ENCODE assay signal across 7 mouse cellular contexts in the genomic region with DNA sequence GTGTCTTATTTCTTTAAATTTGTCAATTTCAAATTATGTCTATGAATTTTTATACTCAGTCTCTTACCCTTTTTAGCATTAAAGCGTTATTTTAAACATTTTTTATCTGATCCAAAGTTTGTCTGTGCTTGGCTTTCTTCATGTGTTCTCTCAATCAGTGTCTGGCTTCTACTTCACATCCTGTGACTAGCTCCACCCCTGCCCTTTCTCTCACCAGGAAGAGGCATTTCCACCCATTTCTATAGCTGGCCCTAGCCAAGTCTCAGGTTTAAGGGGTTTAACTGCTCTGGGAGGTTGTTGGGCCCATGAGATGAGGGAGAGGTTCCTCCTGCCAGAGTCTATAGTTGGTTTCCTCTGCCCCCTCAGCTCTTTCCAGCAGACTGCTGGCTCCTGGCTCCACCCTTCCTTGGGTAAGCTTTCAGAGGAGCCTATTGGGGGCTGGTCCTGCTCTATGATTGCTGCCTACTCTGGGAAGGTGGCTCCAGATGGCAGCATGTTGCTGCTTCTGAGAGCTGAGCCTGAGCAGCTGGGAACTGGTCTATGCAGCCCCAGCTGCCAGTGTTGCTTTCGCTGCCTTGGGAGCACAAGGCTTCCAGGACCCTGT. TPM values are rescaled to one million over a fixed set of nuclear protein-coding genes. Genes with fewer than 3 reads are reported as not detected.
DNase-seq lines count a peak whose midpoint lies in the region; ATAC-seq and TF ChIP-seq lines count a peak whose summit lies in the region.

No protein-coding gene starts in this region.

- no peaks in the 10 kb centered on the region for H3K9me3 ChIP-seq in G1E (replicated peaks)
- H3K9me3 ChIP-seq in limb, embryonic 15.5 days, result no peaks in the 10 kb centered on the region
- H3K9me3 ChIP-seq in midbrain, embryonic 13.5 days, result no peaks in the 10 kb centered on the region

- peak overlapping the region; percentile 89 for H3K27ac ChIP-seq in bone marrow, adult 2 months (ENCODE audit: control insufficient read depth, insufficient read depth, low read depth, low read length, poor library complexity)
- peak overlapping the region; percentile 65 for H3K27ac ChIP-seq in limb, embryonic 15.5 days
- peak overlapping the region; percentile 65 for H3K27ac ChIP-seq in midbrain, embryonic 13.5 days

- peak; percentile 57 for ATAC-seq in G1E (ENCODE audit: extremely low read depth, insufficient number of reproducible peaks, low FRiP score, poor library complexity, severe bottlenecking)
- peak; percentile 50 for ATAC-seq in inflammation-experienced regulatory T-cells, adult 6 months
- peak; percentile 86 for ATAC-seq in limb, embryonic 15.5 days (ENCODE audit: insufficient number of reproducible peaks, low FRiP score, low TSS enrichment, low read depth)
- ATAC-seq in midbrain, embryonic 13.5 days, result peak; percentile 77

- no peak overlapping the region for H3K9ac ChIP-seq in limb, embryonic 15.5 days
- peak overlapping the region; percentile 28; the same call in 1 of the 2 replicates for H3K9ac ChIP-seq in midbrain, embryonic 13.5 days (replicated peaks)

- no peak overlapping the region for H3K4me2 ChIP-seq in limb, embryonic 15.5 days
- no peak overlapping the region for H3K4me2 ChIP-seq in midbrain, embryonic 13.5 days (replicated peaks)

- TF ChIP-seq POLR2A in bone marrow, adult 2 months (IDR thresholded peaks at IDR 0.05; ENCODE audit: borderline replicate concordance, control insufficient read depth, low read depth, low read length), result no peak

- H3K27me3 ChIP-seq in G1E (ENCODE audit: insufficient read depth, low read length), result no peaks in the 10 kb centered on the region
- H3K27me3 ChIP-seq in limb, embryonic 15.5 days, result no peaks in the 10 kb centered on the region
- H3K27me3 ChIP-seq in midbrain, embryonic 13.5 days, result no peaks in the 10 kb centered on the region

- WGBS in bone marrow, adult 2 months, result 20% methylated on average over 2 of the region's 2 CpGs
- WGBS in limb, embryonic 15.5 days, result 68% methylated on average over 2 of the region's 2 CpGs
- WGBS in midbrain, embryonic 13.5 days, result 88% methylated on average over 2 of the region's 2 CpGs

- no peak overlapping the region; the same call in 1 of the 2 replicates for H3K4me3 ChIP-seq in G1E (ENCODE audit: low read depth, low read length)
- no peak overlapping the region for H3K4me3 ChIP-seq in bone marrow, adult 2 months (replicated peaks; ENCODE audit: control insufficient read depth, low read depth, low read length)
- H3K4me3 ChIP-seq in limb, embryonic 15.5 days, result no peak overlapping the region
- no peak overlapping the region for H3K4me3 ChIP-seq in midbrain, embryonic 13.5 days (replicated peaks)

- H3K36me3 ChIP-seq in G1E (replicated peaks), result peaks cover 80% of the 10 kb centered on the region
- H3K36me3 ChIP-seq in limb, embryonic 15.5 days, result peaks cover 11% of the 10 kb centered on the region; the same call in 1 of the 2 replicates
- peaks cover 3% of the 10 kb centered on the region; the same call in 1 of the 2 replicates for H3K36me3 ChIP-seq in midbrain, embryonic 13.5 days

- TF ChIP-seq CTCF in G1E (IDR thresholded peaks at IDR 0.05; ENCODE audit: low read depth, low read length), result no peak
- no peak for TF ChIP-seq CTCF in bone marrow, adult 2 months (IDR thresholded peaks at IDR 0.05; ENCODE audit: control insufficient read depth, insufficient read depth, low read length)

- DNase-seq in G1E (ENCODE audit: low spot score), result peak; percentile 38
- DNase-seq in gastrocnemius, postnatal 25 days, result peak; percentile 41
- no peak for DNase-seq in testis, postnatal 14 days (ENCODE audit: low spot score)

- H3K4me1 ChIP-seq in G1E (ENCODE audit: insufficient read depth, low read depth, low read length), result peaks cover 21% of the 10 kb centered on the region
- no peaks in the 10 kb centered on the region; the same call in 1 of the 2 replicates for H3K4me1 ChIP-seq in bone marrow, adult 2 months (ENCODE audit: control insufficient read depth, insufficient read depth, low read length)
- H3K4me1 ChIP-seq in limb, embryonic 15.5 days, result peaks cover 7% of the 10 kb centered on the region
- H3K4me1 ChIP-seq in midbrain, embryonic 13.5 days (replicated peaks), result peaks cover 9% of the 10 kb centered on the region

RNA-seq across cellular contexts. Expression of gene Dnajc5, which starts 17.3 kb away (rescaled TPM):
- total RNA-seq in G1E (2014; fragmentation: Nextera tagmentation) (41.9 and 46.4 TPM in 2 replicates), G1E (2017) (49.5 and 52.7 TPM in 2 replicates)
- polyA plus RNA-seq in G1E (2012), result 34.3 and 34.8 TPM in 2 replicates
- 24.4 and 43.8 TPM in 2 replicates for polyA plus RNA-seq in bone marrow, adult 2 months (2011; ENCODE audit: insufficient read depth, insufficient read length, low replicate concordance, missing spikeins)
- 10 to 100 TPM; 43.8 to 46.3 TPM for total RNA-seq in gastrocnemius, postnatal 25 days (2021)
- 10 to 100 TPM; 37.5 to 41.7 (median 39.3) TPM for polyA plus RNA-seq in inflammation-experienced regulatory T-cells, adult 6 months (2017; shearing (Covaris generic))
- 89.3 and 89.5 TPM in 2 replicates for polyA plus RNA-seq in limb, embryonic 15.5 days (2015; fragmentation: Nextera tagmentation; extraction: Ambion mirVana)
- polyA plus RNA-seq in midbrain, embryonic 13.5 days (2015; fragmentation: Nextera tagmentation; extraction: Ambion mirVana), result 198 and 209 TPM in 2 replicates

RNA-seq across cellular contexts. Expression of gene Tpd52l2, which starts 40.6 kb away (rescaled TPM):
- total RNA-seq in G1E (2014; fragmentation: Nextera tagmentation) (56.4 and 65.2 TPM in 2 replicates), G1E (2017) (87.1 and 89.2 TPM in 2 replicates)
- 45.3 and 47.1 TPM in 2 replicates for polyA plus RNA-seq in G1E (2012)
- 27.0 and 32.9 TPM in 2 replicates for polyA plus RNA-seq in bone marrow, adult 2 months (2011; ENCODE audit: insufficient read depth, insufficient read length, low replicate concordance, missing spikeins)
- 10 to 100 TPM; 46.1 to 48.2 TPM for total RNA-seq in gastrocnemius, postnatal 25 days (2021)
- 100 to 1,000 TPM in 2 of 3 experiments, 10 to 100 TPM in 1; 89.9 to 113 (median 102) TPM for polyA plus RNA-seq in inflammation-experienced regulatory T-cells, adult 6 months (2017; shearing (Covaris generic))
- polyA plus RNA-seq in limb, embryonic 15.5 days (2015; fragmentation: Nextera tagmentation; extraction: Ambion mirVana), result 155 and 159 TPM in 2 replicates
- 116 and 121 TPM in 2 replicates for polyA plus RNA-seq in midbrain, embryonic 13.5 days (2015; fragmentation: Nextera tagmentation; extraction: Ambion mirVana)

RNA-seq across cellular contexts. Expression of gene Abhd16b, which starts 44.5 kb away (rescaled TPM):
- total RNA-seq in G1E (2014; fragmentation: Nextera tagmentation), result not detected in 2 replicates
- total RNA-seq in G1E (2017), result not detected in 2 replicates
- not detected in 2 replicates for polyA plus RNA-seq in G1E (2012)
- not detected in 2 replicates for polyA plus RNA-seq in bone marrow, adult 2 months (2011; ENCODE audit: insufficient read depth, insufficient read length, low replicate concordance, missing spikeins)
- total RNA-seq in gastrocnemius, postnatal 25 days (2021), result not detected
- polyA plus RNA-seq in inflammation-experienced regulatory T-cells, adult 6 months (2017; shearing (Covaris generic)), result not detected
- 0.12 and 0.13 TPM in 2 replicates for polyA plus RNA-seq in limb, embryonic 15.5 days (2015; fragmentation: Nextera tagmentation; extraction: Ambion mirVana)
- not detected in 2 replicates for polyA plus RNA-seq in midbrain, embryonic 13.5 days (2015; fragmentation: Nextera tagmentation; extraction: Ambion mirVana)

RNA-seq across cellular contexts. Expression of gene Uckl1, which starts 47.1 kb away (rescaled TPM):
- total RNA-seq in G1E (2014; fragmentation: Nextera tagmentation) (51.3 and 66.0 TPM in 2 replicates), G1E (2017) (54.9 and 63.9 TPM in 2 replicates)
- polyA plus RNA-seq in G1E (2012), result 46.9 and 63.2 TPM in 2 replicates
- 36.5 and 129 TPM in 2 replicates for polyA plus RNA-seq in bone marrow, adult 2 months (2011; ENCODE audit: insufficient read depth, insufficient read length, low replicate concordance, missing spikeins)
- 10 to 100 TPM; 23.9 to 26.5 TPM for total RNA-seq in gastrocnemius, postnatal 25 days (2021)
- polyA plus RNA-seq in inflammation-experienced regulatory T-cells, adult 6 months (2017; shearing (Covaris generic)), result 100 to 1,000 TPM; 108 to 199 (median 172) TPM
- polyA plus RNA-seq in limb, embryonic 15.5 days (2015; fragmentation: Nextera tagmentation; extraction: Ambion mirVana), result 44.7 and 52.6 TPM in 2 replicates
- 71.2 and 82.5 TPM in 2 replicates for polyA plus RNA-seq in midbrain, embryonic 13.5 days (2015; fragmentation: Nextera tagmentation; extraction: Ambion mirVana)

RNA-seq across cellular contexts. Expression of gene Prpf6, which starts 54.1 kb away (rescaled TPM):
- total RNA-seq in G1E (2014; fragmentation: Nextera tagmentation) (53.1 and 60.8 TPM in 2 replicates), G1E (2017) (76.4 and 91.9 TPM in 2 replicates)
- 20.3 and 27.8 TPM in 2 replicates for polyA plus RNA-seq in G1E (2012)
- 15.7 and 27.7 TPM in 2 replicates for polyA plus RNA-seq in bone marrow, adult 2 months (2011; ENCODE audit: insufficient read depth, insufficient read length, low replicate concordance, missing spikeins)
- total RNA-seq in gastrocnemius, postnatal 25 days (2021), result 10 to 100 TPM; 23.2 to 28.2 TPM
- polyA plus RNA-seq in inflammation-experienced regulatory T-cells, adult 6 months (2017; shearing (Covaris generic)), result 10 to 100 TPM; 57.4 to 96.0 (median 81.2) TPM
- 63.3 and 63.7 TPM in 2 replicates for polyA plus RNA-seq in limb, embryonic 15.5 days (2015; fragmentation: Nextera tagmentation; extraction: Ambion mirVana)
- polyA plus RNA-seq in midbrain, embryonic 13.5 days (2015; fragmentation: Nextera tagmentation; extraction: Ambion mirVana), result 71.7 and 72.8 TPM in 2 replicates
